7 mouse cellular contexts compared by ENCODE assay signal in genomic region chr2:20961825-20962224, GRCm38 (mm10). TPM values are rescaled to one million over a fixed set of nuclear protein-coding genes. Genes with fewer than 3 reads are reported as not detected.
A peak's percentile ranks its signal among the peaks of the same experiment; 100 is the strongest.
DNase-seq lines count a peak whose midpoint lies in the region; ATAC-seq and TF ChIP-seq lines count a peak whose summit lies in the region.

No protein-coding gene starts in this region.

- no peak overlapping the region for H3K27ac ChIP-seq in spleen, adult 2 months (ENCODE audit: insufficient read depth, low read length)
- H3K27ac ChIP-seq in liver, embryonic 13.5 days: peak overlapping the region; percentile 18; the same call in 1 of the 2 replicates
- no peak overlapping the region for H3K27ac ChIP-seq in stomach, embryonic 16.5 days (ENCODE audit: low read length)

- no peak for TF ChIP-seq CTCF in spleen, adult 2 months (IDR thresholded peaks at IDR 0.05; ENCODE audit: extremely low read depth, insufficient read depth, insufficient read length, insufficient replicate concordance)

- no peaks in the 10 kb centered on the region for H3K27me3 ChIP-seq in spleen, adult 2 months (ENCODE audit: control insufficient read depth, insufficient read depth, low read length)
- no peaks in the 10 kb centered on the region for H3K27me3 ChIP-seq in liver, embryonic 13.5 days
- no peaks in the 10 kb centered on the region for H3K27me3 ChIP-seq in stomach, embryonic 16.5 days (ENCODE audit: control insufficient read depth, insufficient read depth, low read length)

- H3K9ac ChIP-seq in liver, embryonic 13.5 days: peak overlapping the region; percentile 40
- no peak overlapping the region for H3K9ac ChIP-seq in stomach, embryonic 16.5 days (ENCODE audit: low read length)

- peaks cover 8% of the 10 kb centered on the region; the same call in 1 of the 2 replicates for H3K4me1 ChIP-seq in spleen, adult 2 months (ENCODE audit: control insufficient read depth, insufficient read depth, insufficient read length)
- H3K4me1 ChIP-seq in liver, embryonic 13.5 days (replicated peaks): peaks cover 81% of the 10 kb centered on the region
- peaks cover 36% of the 10 kb centered on the region for H3K4me1 ChIP-seq in stomach, embryonic 16.5 days (ENCODE audit: control insufficient read depth, insufficient read depth, low read length)

- peak overlapping the region; percentile 27; the same call in 1 of the 2 replicates for H3K4me3 ChIP-seq in spleen, adult 2 months (ENCODE audit: extremely low read depth, insufficient read depth, insufficient read length)
- H3K4me3 ChIP-seq in liver, embryonic 13.5 days (replicated peaks): no peak overlapping the region
- H3K4me3 ChIP-seq in stomach, embryonic 16.5 days (replicated peaks; ENCODE audit: low read length): no peak overlapping the region

- WGBS in spleen, adult 2 months: 17% methylated on average over 6 of the region's 6 CpGs
- 45% methylated on average over 6 of the region's 6 CpGs for WGBS in liver, embryonic 13.5 days (ENCODE audit: insufficient replicate concordance)
- WGBS in stomach, embryonic 16.5 days: 46% methylated on average over 6 of the region's 6 CpGs

- DNase-seq in spleen, adult 2 months (ENCODE audit: low read depth in 1 of 2, low spot score in 2 of 2): peak; percentile 14 to 28
- no peak for DNase-seq in spleen, postnatal 14 days (ENCODE audit: low spot score in 2 of 2)
- DNase-seq in cerebellum, postnatal 14 days: peak; percentile 57 to 76
- no peak for DNase-seq in liver, embryonic 13.5 days
- DNase-seq in adrenal gland, postnatal 4 days (ENCODE audit: low spot score in 2 of 2): no peak
- no peak for DNase-seq in layer of hippocampus, postnatal 10 days (ENCODE audit: low spot score in 2 of 2)

- H3K9me3 ChIP-seq in liver, embryonic 13.5 days (replicated peaks): no peaks in the 10 kb centered on the region
- no peaks in the 10 kb centered on the region for H3K9me3 ChIP-seq in stomach, embryonic 16.5 days (replicated peaks; ENCODE audit: control insufficient read depth, low read length)

- H3K4me2 ChIP-seq in liver, embryonic 13.5 days: peak overlapping the region; percentile 43
- 0 out of 2 replicates have a peak overlapping the region, but pooled peaks have one; percentile 32 for H3K4me2 ChIP-seq in stomach, embryonic 16.5 days (ENCODE audit: low read depth, low read length)

- ATAC-seq in liver, embryonic 13.5 days (ENCODE audit: low read depth): no peak
- no peak; the same call in 1 of the 2 replicates for ATAC-seq in stomach, embryonic 16.5 days (ENCODE audit: insufficient read depth, low FRiP score)

- TF ChIP-seq POLR2A in spleen, adult 2 months (IDR thresholded peaks at IDR 0.05; ENCODE audit: low read depth, low read length): no peak

- no peaks in the 10 kb centered on the region for H3K36me3 ChIP-seq in spleen, adult 2 months (ENCODE audit: control insufficient read depth, insufficient read depth, low read length)
- H3K36me3 ChIP-seq in liver, embryonic 13.5 days: peaks cover 10% of the 10 kb centered on the region; the same call in 1 of the 2 replicates
- H3K36me3 ChIP-seq in stomach, embryonic 16.5 days (ENCODE audit: control insufficient read depth, insufficient read depth, low read length): no peaks in the 10 kb centered on the region

RNA-seq across cellular contexts. Expression of gene Arhgap21, which starts 6.9 kb away (rescaled TPM):
- polyA plus RNA-seq in spleen, adult 2 months (2012; rRNA removed): 3.3 and 3.4 TPM in 2 replicates
- 6.7 and 6.9 TPM in 2 replicates for polyA plus RNA-seq in liver, embryonic 13.5 days (2015; fragmentation: Nextera tagmentation; extraction: Ambion mirVana)
- polyA plus RNA-seq in stomach, embryonic 16.5 days (2015; fragmentation: Nextera tagmentation; extraction: Ambion mirVana): 9.3 and 9.5 TPM in 2 replicates
- total RNA-seq in adrenal gland, postnatal 4 days (2021): 100 to 1,000 TPM in 1 of 2 experiments, 10 to 100 TPM in 1; 86.5 to 106 TPM
- total RNA-seq in layer of hippocampus, postnatal 10 days (2021): 100 to 1,000 TPM; 305 to 313 TPM

Comparison
In these comparisons a context has a peak if more than half of its experiments do, and no peak if none do; other contexts are left out.
1. DNase-seq: peak in spleen, adult 2 months (2 of 2) and cerebellum, postnatal 14 days (2 of 2); none in spleen, postnatal 14 days (0 of 2), liver, embryonic 13.5 days (single experiment), adrenal gland, postnatal 4 days (0 of 2) and layer of hippocampus, postnatal 10 days (0 of 2).